Mouse (Mus musculus) urinary bladder, postnatal 36 days (tissue): ENCODE measurements around the gene Lgals3.

Experiments used
- DNase-seq, 2 experiments: peaks; one replicate each; pipeline ENCODE4 v3.0.0; 2022; ENCODE audit warnings: low spot score in 2 of 2, mixed read lengths in 1 of 2

The Lgals3 gene

GRCm38 (mm10) chr14:47422466-47422865 lies 54.9 kb downstream of the Lgals3 start:
- DNase-seq, result no peak

- DNase-seq, result no peak
These were observed 65.4 kb downstream of the Lgals3 start for GRCm38 (mm10) chr14:47432987-47433386.
